Mouse (Mus musculus) erythroblast, embryonic 14.5 days (primary cell): ENCODE measurements around the gene Sv2b. TPM values are rescaled to one million over a fixed set of nuclear protein-coding genes. Genes with fewer than 3 reads are reported as not detected.

Experiments used
- H3K27me3 ChIP-seq: 2 replicates; pipeline ENCODE4 v1.6.1; 2012; ENCODE audit warnings: inconsistent platforms; ENCODE audit not compliant: control insufficient read depth
- H3K36me3 ChIP-seq: 2 replicates; pipeline ENCODE4 v1.6.1; 2012; ENCODE audit warnings: mild to moderate bottlenecking, inconsistent platforms; ENCODE audit not compliant: control insufficient read depth
- H3K4me1 ChIP-seq: 2 replicates; pipeline ENCODE4 v1.6.1; 2012; ENCODE audit warnings: inconsistent platforms; ENCODE audit not compliant: control insufficient read depth
- H3K4me3 ChIP-seq: replicated peaks from 2 replicates; pipeline ENCODE3; 2012; ENCODE audit warnings: moderate library complexity, mild to moderate bottlenecking, inconsistent platforms
- H3K9me3 ChIP-seq: 2 replicates; pipeline ENCODE4 v1.6.1; 2012; ENCODE audit warnings: low read length, inconsistent platforms, mixed read lengths; ENCODE audit not compliant: control insufficient read depth
- GATA1 ChIP-seq: IDR thresholded peaks from 2 replicates; pipeline ENCODE4 v1.6.1; 2012; ENCODE audit warnings: low read length, inconsistent platforms, mixed read lengths
- TAL1 ChIP-seq: IDR thresholded peaks from 3 replicates; pipeline ENCODE4 v1.6.1; 2012; ENCODE audit warnings: low read length, inconsistent platforms, mixed read lengths
- polyA plus RNA-seq: library from polyadenylated mRNA; stranded (reverse); fragments of >175 nt; gene quantifications from 2 replicates; pipeline ENCODE4 v1.2.3, GENCODE M21; 2012

Sv2b gene
- polyA plus RNA-seq, 1 experiment, result not detected

GRCm38 (mm10) chr7:75320009-75320408, 10.9 kb upstream of the Sv2b start:
- Histone ChIP-seq H3K27me3 (no peaks in the 10 kb centered on the region), H3K4me1 (no peaks in the 10 kb centered on the region), H3K9me3 (no peaks in the 10 kb centered on the region), H3K36me3 (no peaks in the 10 kb centered on the region), H3K4me3 (no peak overlapping the region)
- no peak for TF ChIP-seq GATA1
- no peak for TF ChIP-seq TAL1

GRCm38 (mm10) chr7:75318320-75318719, 9.3 kb upstream of the Sv2b start:
- Histone ChIP-seq H3K4me3 (no peak overlapping the region), H3K4me1 (no peaks in the 10 kb centered on the region), H3K9me3 (no peaks in the 10 kb centered on the region), H3K27me3 (no peaks in the 10 kb centered on the region), H3K36me3 (no peaks in the 10 kb centered on the region)
- TF ChIP-seq TAL1, result no peak
- TF ChIP-seq GATA1, result no peak

- TF ChIP-seq TAL1, result no peak
- Histone ChIP-seq H3K4me3 (no peak overlapping the region), H3K4me1 (no peaks in the 10 kb centered on the region)
Observed at GRCm38 (mm10) chr7:75314873-75315272, 5.8 kb upstream of the Sv2b start.

GRCm38 (mm10) chr7:75309570-75309969, 508 bp upstream of the Sv2b start:
- H3K4me3 ChIP-seq, result no peak overlapping the region
- no peaks in the 10 kb centered on the region for H3K36me3 ChIP-seq
- no peaks in the 10 kb centered on the region for H3K4me1 ChIP-seq
- H3K9me3 ChIP-seq, result no peaks in the 10 kb centered on the region
- H3K27me3 ChIP-seq, result peaks cover 23% of the 10 kb centered on the region
- no peak for TF ChIP-seq GATA1
- no peak for TF ChIP-seq TAL1

More at GRCm38 (mm10) chr7:75314873-75315272, 5.8 kb upstream of the Sv2b start:
- Histone ChIP-seq H3K9me3 (no peaks in the 10 kb centered on the region), H3K27me3 (peaks cover 2% of the 10 kb centered on the region; the same call in 1 of the 2 replicates), H3K36me3 (no peaks in the 10 kb centered on the region)

GRCm38 (mm10) chr7:75308140-75308456, 964 bp downstream of the Sv2b start:
- Histone ChIP-seq H3K4me3 (no peak overlapping the region), H3K36me3 (no peaks in the 10 kb centered on the region), H3K27me3 (peaks cover 23% of the 10 kb centered on the region), H3K9me3 (no peaks in the 10 kb centered on the region), H3K4me1 (no peaks in the 10 kb centered on the region)
- TF ChIP-seq TAL1, result no peak
- no peak for TF ChIP-seq GATA1

- TF ChIP-seq GATA1 (no peak), TAL1 (no peak)
- no peak overlapping the region for H3K4me3 ChIP-seq
Observed at GRCm38 (mm10) chr7:75307570-75308087, 1.4 kb downstream of the Sv2b start.

GRCm38 (mm10) chr7:75305901-75306465, 3.1 kb downstream of the Sv2b start:
- Histone ChIP-seq H3K4me3 (no peak overlapping the region), H3K4me1 (no peaks in the 10 kb centered on the region), H3K9me3 (no peaks in the 10 kb centered on the region), H3K36me3 (no peaks in the 10 kb centered on the region), H3K27me3 (peaks cover 23% of the 10 kb centered on the region)
- TF ChIP-seq TAL1, result no peak
- no peak for TF ChIP-seq GATA1

More at GRCm38 (mm10) chr7:75307570-75308087, 1.4 kb downstream of the Sv2b start:
- Histone ChIP-seq H3K9me3 (no peaks in the 10 kb centered on the region), H3K27me3 (peaks cover 23% of the 10 kb centered on the region), H3K4me1 (no peaks in the 10 kb centered on the region), H3K36me3 (no peaks in the 10 kb centered on the region)

- Histone ChIP-seq H3K4me3 (no peak overlapping the region), H3K9me3 (no peaks in the 10 kb centered on the region)
- no peak for TF ChIP-seq GATA1
- TF ChIP-seq TAL1, result no peak
Observed at GRCm38 (mm10) chr7:75302523-75303215, 6.4 kb downstream of the Sv2b start.

GRCm38 (mm10) chr7:75299245-75299644, 9.8 kb downstream of the Sv2b start:
- TF ChIP-seq TAL1 (no peak), GATA1 (no peak)
- H3K4me1 ChIP-seq, result no peaks in the 10 kb centered on the region
- no peak overlapping the region for H3K4me3 ChIP-seq
- no peaks in the 10 kb centered on the region for H3K27me3 ChIP-seq
- no peaks in the 10 kb centered on the region for H3K9me3 ChIP-seq
- H3K36me3 ChIP-seq, result no peaks in the 10 kb centered on the region

More at GRCm38 (mm10) chr7:75302523-75303215, 6.4 kb downstream of the Sv2b start:
- H3K4me1 ChIP-seq, result no peaks in the 10 kb centered on the region
- H3K27me3 ChIP-seq, result peaks cover 3% of the 10 kb centered on the region
- no peaks in the 10 kb centered on the region for H3K36me3 ChIP-seq
